Mouse (Mus musculus): ENCODE data around the gene Gm5089. TPM values are rescaled to one million over a fixed set of nuclear protein-coding genes. Genes with fewer than 3 reads are reported as not detected.
"Not testable (repeated sequence)": the region's sequence is repeated elsewhere in the genome, so short reads cannot be mapped to it uniquely, and the experiment has no call there.

Gene Gm5089
- total RNA-seq, 2 experiments from 2014 or later, result 0.27 to 0.68 TPM

DNA sequence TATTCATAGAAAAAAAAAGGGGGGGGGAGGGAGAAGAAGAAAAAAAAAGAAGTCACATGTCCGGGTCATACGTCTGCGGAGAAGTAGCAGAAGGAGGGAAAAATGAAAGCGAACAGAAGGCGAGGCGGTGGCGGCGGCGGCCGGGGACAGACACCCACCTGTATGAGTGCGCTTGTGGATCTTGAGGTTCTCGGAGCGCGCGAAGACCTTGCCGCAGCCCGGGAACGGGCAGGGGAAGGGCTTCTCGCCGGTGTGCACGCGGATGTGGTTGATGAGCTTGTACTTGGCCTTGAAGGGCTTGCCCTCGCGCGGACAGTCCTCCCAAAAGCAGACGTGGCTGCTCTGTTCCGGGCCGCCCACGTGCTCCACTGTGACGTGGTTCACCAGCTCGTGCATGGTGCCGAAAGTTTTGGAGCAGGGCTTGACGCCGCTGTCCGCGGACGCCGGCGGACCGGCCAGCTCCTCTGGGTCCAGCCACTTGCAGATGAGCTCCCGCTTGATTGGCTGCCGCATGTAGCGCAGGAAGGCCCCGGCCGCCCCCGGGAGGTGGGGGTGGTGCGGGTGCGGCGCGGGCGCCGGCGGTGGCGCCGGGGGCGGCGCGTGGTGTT is 12.9 kb upstream of the Gm5089 start:
- not testable (repeated sequence) for DNase-seq

DNA sequence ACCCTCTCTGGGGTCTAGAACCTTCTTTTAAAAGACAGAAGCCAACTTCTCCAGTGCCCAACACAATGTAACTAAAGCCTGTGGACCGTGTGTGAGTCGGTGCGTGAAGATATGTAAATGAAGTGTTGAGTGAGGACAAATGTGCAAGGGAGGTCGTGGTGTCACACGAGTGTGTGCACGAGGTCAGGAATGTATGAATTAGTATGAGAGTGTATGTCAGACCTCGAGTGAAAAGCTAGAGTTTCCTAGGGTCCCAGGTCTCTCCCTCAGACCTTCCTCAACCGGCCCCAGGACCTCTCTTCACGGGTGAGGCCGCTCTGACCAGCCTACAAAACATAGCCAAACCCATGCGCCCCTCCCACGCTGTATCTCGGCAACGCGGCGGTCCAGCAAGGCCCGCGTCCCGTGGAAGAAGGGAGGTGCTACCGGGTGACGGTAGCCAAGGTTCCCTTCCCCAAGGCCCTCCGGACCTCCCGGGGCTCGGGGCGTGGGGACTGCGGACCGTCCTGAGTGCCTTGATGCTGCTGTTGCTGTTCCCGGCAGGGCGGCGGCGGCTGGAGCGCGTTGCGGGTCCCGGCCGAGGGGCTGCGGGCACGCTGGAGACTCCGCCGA is 12.3 kb upstream of the Gm5089 start:
- DNase-seq, result no peak

DNA sequence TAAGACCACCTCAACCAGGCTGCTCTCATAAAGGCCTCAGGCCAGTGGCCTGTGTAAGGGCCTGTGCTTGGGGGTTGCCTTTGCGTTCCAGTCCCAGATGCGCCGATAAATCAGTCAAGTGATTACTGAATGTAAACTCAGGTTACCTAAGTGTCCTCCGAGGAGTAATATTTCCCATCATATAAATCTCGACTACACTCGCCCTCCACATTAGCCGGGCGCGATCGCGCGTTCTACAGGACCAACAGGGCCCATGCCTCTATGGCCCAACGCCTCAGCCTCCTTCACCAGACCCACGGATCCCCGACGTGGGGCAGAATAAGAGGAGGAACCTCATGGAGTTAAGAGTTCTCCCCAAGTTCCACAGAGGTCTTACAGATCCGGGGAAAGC is 11.8 kb upstream of the Gm5089 start:
- DNase-seq, result no peak

DNA sequence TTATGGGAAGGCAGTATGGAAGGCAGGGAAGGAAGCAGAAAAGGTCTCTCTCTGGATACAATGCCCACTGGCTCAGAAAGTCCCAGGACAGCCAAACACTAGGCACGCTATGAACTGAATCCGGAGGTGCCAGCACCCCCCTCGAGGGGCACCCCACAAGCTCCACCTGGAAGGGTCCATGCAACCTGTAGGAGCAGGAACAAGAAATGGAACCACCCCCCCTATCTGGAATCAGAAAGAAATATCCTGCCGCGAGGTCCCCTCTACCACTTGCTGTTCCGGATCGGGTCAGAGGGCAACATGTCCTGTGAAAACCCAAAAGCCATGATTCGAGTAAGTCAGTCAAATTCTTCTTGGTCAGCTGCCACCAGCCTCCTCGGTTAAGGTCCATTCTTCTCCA is 11.1 kb upstream of the Gm5089 start:
- DNase-seq, result no peak

DNA sequence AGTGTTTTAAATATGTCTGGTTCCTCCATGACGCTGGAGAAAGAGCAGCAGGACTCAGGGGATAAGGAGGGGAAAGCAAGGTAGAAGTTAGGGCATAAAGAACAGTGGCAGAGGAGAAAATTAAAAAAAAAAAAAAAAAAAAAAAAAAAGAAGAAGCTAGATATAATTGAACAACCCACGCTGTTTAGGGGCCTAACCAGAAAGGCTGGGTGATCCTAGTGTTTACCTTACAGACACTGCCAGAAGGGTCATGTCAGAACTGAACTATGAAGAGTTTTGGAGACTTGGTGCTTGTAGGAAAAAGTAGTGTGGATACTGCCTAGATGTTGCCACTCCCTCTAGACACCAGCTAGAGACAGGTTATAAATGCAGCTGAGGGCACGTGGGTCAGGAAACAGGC is 10.6 kb upstream of the Gm5089 start:
- no peak for DNase-seq

DNA sequence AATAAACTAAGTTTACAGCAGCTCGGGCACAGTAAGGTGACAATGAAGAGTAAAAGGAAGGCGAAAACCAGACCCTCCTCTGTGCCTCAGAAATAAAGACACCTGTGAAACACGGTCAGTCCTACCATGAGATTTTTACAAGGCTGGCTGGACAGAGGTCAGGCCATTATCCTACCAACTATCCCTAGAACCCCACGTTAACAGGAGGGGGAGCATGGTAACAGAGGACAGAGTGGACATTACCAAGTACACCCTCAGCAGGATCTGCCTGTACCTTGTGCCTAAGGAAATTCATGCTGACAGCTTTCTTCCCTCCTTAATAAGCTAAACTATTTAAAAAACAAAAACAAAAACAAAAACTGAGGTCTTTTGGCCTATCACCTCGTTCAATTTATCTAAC is 9.3 kb upstream of the Gm5089 start:
- DNase-seq, result no peak

DNA sequence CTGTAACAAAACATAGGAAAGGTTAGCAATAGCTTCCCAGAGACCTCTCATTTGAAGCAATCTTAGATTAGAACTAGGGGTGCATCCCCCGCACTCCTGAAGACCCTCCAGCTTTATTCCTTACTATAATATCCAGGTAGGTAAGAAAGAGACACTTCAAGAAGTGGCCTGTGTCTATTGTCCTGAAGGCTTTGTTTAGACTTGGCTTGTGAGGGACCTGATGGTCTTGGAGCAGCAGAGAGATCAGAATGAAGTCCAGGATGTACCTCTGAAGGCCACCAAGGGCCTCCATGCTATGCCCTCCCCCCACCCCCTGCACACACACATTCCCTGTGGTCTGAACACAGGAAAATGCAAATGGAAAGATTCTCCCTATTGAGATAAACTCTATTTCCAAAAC is 8.9 kb upstream of the Gm5089 start:
- no peak for DNase-seq

DNA sequence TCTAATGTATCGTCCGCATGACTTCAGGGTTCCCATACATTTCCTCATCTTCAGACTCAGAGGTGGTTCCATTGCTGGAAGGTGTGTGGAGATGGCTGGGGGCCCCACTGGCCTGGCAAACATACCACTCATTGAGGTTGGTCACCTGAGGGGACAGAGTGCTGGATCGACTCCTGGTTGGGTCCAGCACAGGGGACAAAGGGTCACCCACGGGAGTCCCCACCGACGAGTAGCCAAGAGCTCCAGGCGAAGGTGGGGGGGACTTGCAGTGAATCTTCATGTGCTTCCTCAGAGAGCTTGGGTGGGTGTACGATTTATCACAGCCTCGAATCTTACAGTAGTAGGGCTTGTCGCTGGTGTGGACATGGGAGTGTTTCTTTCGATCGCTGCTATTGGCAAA is 8.4 kb upstream of the Gm5089 start:
- DNase-seq, result not testable (repeated sequence)

DNA sequence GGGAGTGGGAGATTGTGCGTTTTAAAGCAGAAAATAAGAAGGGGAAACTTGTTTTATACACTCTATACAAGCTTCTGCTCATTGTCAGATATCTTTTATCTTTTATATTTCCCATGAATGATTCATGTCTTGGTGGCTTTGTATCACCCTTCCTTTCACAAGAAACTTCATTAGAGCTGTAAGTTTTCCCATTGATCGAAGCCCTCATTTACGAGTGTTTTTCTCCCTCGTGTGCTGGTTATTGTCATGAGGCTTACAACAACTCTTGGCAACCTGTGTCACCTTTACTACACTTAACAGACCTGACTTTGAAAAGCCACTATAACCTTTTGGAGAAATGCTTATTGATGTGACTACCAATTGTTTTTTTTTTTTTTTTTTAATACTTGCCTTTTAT is 4.6 kb upstream of the Gm5089 start:
- no peak for DNase-seq

DNA sequence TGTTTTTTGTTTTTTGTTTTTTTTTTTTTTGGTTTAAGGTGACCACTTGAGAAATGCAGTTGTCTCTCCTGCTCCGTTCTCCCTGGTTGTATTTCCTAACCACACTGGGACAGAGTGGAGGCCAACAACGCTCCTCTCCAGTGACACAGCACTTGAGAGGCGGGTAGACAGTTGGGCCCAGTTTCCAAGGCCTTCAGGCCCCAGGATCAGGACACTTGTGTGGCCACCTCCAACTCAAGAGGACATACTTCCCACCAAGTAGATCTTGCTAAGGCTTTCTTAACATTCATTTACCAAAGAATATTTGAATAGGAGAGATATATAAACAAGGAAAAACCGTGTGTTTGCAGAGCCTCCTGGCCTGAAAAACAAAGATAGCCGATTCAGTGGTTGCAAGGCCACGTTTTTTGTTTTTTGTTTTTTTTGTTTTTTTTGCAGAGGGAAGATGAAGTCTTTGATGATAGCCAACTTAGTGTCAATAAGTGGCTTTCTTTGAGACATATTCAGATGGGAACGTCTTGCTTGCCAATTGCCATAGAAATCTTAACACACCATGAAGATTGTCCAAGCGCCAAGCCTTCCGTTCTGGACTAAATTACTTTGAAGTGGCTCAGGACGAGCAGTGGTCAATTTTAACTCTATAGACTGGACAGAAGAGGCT is 4.1 kb upstream of the Gm5089 start:
- DNase-seq, result no peak

DNA sequence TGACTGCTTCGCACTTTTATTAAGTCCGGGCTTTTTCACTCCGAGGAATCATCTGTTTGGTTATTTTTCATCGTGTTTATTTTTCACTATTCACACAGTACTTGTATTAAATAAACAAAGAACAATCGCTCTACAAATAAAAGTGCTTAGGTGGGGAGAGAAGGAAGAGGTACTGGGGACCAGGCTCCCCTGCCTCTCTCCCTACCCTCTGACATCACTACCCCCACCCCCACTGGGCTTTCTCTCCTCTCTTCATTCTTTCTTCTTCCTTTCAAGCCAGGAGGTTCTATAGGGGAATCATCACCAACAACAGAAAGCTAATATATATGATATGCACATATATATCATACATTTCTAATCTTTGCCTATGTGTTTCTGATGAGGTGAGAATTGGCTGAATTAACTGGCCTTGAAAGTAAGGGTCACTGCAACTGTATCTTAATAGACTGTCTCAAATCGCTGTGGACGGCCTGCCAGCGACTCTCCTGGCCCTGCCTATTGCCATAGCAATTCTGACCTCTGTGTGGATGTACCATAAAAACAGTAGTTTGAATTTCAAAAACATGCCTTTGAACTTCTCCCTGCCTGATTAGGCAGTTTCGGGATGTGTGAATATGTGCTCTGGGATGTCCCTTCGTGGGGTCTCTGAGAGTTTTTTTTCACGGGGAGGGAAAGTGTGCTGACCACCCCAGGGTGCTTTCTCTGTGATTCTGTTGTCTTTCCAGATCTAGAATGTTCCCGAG is 3.3 kb upstream of the Gm5089 start:
- no peak for DNase-seq

DNA sequence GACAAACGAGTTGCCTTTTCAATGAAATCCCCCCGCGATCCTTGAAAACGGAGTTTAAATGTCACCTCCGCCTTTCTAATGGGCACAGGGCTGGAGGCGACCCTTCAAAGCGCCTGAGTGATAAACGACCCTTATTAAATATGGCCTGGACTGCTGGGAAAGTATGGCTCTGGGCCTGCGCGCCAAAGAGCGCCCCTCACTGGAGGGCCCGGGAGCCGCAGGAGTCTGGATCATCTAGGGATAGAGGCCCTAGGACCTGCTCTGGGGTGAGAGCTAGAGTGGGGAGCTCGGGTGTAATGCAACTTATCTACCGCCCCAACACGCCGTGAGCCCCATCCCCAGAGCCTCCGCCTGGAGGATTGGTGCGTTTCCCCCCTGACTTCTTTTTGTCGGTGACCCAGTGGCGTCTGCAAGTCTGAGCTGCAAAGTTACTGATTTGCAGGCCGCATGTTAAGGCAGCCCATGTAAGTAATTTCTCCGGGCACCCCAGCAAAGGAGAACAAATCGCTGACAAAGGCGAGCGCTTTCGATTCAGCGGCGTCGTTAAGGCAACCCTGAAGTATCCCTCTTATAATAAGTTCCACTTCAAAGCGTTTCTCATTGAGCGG is 2.6 kb upstream of the Gm5089 start:
- DNase-seq, result peak in 1 of 2 experiments; percentile 58

DNA sequence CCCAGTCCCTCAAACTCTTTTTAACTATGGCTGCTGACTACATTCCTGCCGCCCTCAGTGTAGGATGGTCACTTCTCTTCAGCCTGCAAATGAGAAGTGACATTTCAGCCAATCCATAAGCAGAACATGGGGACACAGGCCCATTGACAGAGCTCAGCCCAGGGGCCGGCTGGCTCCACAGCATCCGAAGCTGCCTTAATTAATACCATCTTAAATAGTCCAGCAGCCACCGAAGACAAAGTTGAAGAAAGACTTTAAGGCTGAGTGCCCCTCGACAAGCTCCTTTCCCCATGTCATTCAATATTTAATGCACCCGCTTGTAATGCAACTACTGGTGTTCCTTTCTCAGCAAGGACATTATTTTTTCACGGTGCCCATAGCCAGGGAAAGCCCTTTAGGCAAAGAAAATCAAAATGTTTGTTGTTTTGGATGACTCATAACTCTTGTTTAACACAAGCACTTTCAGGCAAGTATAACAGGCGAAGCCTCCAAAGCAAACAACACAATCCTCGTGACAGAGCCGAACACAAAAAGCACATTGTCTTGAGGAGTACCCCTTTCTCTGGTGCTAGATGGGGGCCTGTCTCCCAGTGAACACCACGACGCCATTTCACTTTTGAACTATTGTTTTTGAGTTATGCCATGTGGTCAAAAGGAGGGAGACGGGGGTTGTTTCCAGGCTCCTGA is 1.9 kb upstream of the Gm5089 start:
- no peak for DNase-seq

DNA sequence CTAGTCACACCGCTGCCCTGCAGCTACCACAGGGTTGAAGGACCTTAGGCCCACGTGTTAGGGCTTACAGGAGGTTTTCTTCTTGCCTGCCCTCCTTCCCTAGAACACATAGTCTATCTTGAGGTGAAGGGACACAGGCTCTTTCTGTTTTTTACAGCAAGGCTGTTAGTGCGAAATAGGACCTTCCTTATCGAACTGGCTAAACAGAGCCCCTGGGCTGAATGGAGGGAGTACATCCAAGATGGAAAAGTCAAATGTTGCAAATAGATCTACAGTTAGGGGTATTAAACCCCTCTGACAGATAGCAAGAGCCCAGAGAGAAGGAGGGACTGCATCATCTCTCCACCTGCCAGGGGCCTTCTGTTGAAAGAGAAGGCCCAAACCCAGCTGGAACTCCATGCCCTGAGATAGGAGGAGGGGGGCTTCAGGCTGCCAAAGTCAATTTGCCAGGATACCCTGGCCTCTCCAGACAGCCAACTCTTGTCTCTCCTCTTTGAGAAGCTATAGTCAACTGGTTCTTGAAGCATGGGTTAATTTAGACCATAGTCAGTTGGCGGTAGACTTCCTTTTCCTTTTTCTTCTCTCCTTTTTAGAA is 733 bp upstream of the Gm5089 start:
- no peak for DNase-seq

DNA sequence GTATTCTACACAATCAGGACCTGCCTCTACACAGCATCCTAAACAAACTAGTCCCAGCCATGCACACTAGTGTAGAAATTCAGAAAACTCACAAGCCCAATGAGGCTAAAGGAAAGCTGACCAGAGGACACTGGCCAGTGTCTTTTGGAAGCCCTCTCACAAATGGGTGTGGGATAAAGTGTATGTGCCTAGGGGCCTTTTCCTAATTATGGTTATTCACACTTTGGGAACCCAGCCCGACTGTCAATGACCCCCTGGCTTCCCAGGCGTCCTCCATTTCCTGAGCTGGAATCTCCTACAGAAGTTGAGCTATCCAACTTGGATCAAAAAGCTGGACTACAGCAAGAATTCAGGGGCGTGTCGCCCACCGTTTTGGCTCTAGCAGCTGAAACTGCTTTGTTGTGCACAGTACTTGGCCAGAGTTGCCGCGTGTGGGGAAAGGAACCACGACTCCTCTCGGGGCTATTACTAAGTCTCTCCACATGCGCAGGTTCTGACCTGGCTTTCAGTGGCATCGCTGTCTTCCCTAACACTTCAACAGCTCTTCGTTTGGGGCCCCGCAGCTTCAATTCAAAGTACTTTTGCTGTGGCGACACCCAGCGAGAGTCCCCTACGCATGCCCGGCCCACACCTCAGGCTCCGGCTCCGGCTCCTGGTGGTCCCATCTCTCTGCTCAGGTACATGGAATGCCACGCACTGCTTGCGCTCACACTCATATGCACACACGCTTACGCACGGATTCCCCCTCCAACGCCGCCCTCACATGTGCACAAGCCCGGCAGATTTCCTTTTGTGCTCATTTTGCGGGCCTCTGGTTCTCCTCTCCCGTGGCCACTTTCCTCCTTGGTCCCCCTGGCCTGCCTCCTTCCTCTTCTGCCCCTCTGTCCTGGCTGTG is 1.1 kb downstream of the Gm5089 start:
- DNase-seq, result no peak

DNA sequence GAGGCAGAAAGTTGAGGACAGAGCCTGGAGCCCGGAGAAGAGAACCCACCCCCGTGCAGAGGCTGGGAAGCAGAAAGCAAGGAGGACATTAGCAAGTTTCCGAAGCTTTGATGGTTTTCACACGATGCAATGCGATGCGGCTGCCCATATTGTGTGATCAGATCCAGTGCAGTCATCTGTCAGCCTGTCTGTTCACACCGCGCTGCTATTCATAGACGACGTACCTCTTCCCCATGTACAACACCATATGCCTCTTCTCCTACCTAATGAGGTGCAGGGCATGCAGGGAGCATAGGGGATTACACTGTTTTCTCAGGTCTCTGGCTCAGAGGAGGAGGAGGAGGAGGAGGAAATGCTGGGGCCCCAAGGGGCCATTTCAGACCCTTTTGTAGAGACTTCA is 14.1 kb downstream of the Gm5089 start:
- DNase-seq, result peak in 1 of 2 experiments; percentile 11

DNA sequence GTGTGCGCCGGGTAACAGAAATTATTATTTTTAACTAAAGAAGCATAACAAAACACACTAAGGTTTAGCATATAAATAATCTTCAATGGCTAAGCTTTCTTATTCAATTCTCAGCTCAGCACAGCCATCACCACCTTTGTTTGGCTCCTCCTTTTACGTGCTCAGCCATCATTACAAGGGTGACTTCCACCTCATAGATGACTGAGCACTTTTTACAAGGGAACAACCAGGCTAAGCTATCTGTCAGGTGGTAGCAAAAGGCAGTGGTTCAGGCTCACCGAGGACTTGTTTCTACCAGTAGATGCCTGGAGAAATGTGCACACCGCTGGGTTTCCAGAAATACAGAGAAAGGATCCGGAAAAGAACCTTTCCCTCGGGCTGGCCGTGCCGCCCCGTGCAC is 16.9 kb downstream of the Gm5089 start:
- DNase-seq, result no peak

DNA sequence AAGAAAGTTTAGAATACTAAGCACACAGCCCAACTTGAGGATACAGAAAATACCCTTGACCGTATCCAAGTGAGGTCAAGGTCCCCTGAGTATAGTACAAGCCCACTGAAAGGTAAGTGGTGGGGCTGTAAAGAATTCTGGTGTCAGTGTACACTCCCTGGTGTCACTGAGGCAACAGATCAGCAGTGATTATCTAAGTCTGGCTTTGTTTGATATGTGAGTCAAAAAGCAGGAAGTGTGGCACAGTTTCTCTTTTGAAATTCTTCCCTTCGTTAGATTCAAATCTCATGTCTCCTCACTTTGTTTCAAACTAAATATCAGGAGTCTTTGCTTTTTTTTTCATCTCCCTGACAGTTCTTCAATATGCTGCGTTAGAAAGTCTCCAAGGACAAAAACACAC is 18.4 kb downstream of the Gm5089 start:
- DNase-seq, result no peak

DNA sequence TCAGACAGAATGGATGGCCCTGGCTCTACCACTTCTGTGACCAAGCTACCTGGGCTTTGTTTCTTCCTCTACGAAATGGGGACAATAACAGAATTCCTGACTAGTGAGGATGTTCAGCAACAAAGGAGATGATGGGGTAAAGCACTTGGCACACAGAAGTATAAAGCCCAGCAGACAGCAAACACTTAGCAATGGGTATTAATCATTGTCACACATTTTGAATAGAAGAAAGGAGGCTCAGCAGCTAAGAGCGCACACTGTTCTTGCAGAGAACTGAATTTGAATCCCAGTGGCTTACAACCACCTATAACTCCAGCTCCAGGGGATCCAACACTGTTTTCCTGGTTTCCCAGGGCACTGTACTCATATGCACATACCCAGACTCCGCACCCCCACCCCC is 23.3 kb downstream of the Gm5089 start:
- DNase-seq, result no peak

DNA sequence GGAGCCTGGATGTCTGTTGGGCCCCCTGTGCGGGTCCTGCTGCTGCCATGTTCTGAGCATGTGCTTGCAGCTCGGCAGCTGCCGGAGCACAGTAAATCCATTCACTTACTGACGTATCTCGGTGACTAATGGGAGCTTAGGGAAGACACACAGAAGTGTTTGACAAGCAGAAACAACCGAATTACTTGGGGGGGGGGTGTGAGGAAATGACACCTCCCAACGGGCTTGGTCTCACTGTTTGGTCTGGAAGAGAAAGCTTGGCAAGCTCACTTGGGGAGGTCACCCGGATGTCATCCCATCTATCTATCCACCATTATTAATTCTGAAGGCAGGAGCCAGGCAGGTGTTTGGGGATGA is 23.7 kb downstream of the Gm5089 start:
- DNase-seq, result no peak

Measured in layer of hippocampus, postnatal 36 days (tissue).